Mouse (Mus musculus): ENCODE measurements at regions not wholly inside any gene's neighbourhood (a gene's known extent, or its start where the extent isn't known, plus 50 kb on each side); places are given as distances from the start of the nearest gene placed in this dataset.

GRCm38 (mm10) chr12:42100189-42100588, 614.0 kb upstream of the Lrrn3 start:
- H3K27me3 ChIP-seq (replicated peaks; ENCODE audit: insufficient read depth, low read length), result no peaks in the 10 kb centered on the region
- ATAC-seq (no peak), DNase-seq (ENCODE audit: low spot score) (no peak)
- TF ChIP-seq EP300 (IDR thresholded peaks at IDR 0.05) (no peak), CTCF (IDR thresholded peaks at IDR 0.05) (no peak)
- H3K9ac ChIP-seq (replicated peaks; ENCODE audit: low read depth), result no peak overlapping the region
- no peaks in the 10 kb centered on the region for H3K4me1 ChIP-seq (ENCODE audit: insufficient read depth, low read depth, low read length)
- 28% methylated on average over 1 of the region's 1 CpGs for WGBS
- H3K36me3 ChIP-seq (ENCODE audit: insufficient read depth, low read length), result no peaks in the 10 kb centered on the region
- H3K4me2 ChIP-seq (replicated peaks; ENCODE audit: low read depth, low read length), result no peak overlapping the region
- no peak overlapping the region for H3K27ac ChIP-seq (ENCODE audit: low read length)
- H3K9me3 ChIP-seq (ENCODE audit: low read length), result no peaks in the 10 kb centered on the region
- no peak overlapping the region for H3K4me3 ChIP-seq (ENCODE audit: low read depth, low read length)

- H3K27me3 ChIP-seq (replicated peaks; ENCODE audit: insufficient read depth, low read length), result no peaks in the 10 kb centered on the region
- TF ChIP-seq EP300 (IDR thresholded peaks at IDR 0.05), result no peak
- TF ChIP-seq CTCF (IDR thresholded peaks at IDR 0.05), result no peak
- DNase-seq (ENCODE audit: low spot score), result no peak
- no peak overlapping the region for H3K4me3 ChIP-seq (ENCODE audit: low read depth, low read length)
- 85% methylated on average over 4 of the region's 4 CpGs for WGBS
- no peak for ATAC-seq
- H3K27ac ChIP-seq (ENCODE audit: low read length), result no peak overlapping the region
- H3K4me2 ChIP-seq (replicated peaks; ENCODE audit: low read depth, low read length), result no peak overlapping the region
- no peaks in the 10 kb centered on the region for H3K9me3 ChIP-seq (ENCODE audit: low read length)
- no peaks in the 10 kb centered on the region for H3K4me1 ChIP-seq (ENCODE audit: insufficient read depth, low read depth, low read length)
- no peaks in the 10 kb centered on the region for H3K36me3 ChIP-seq (ENCODE audit: insufficient read depth, low read length)
- H3K9ac ChIP-seq (replicated peaks; ENCODE audit: low read depth), result no peak overlapping the region
Measured at GRCm38 (mm10) chr12:42070401-42070800, 584.2 kb upstream of the Lrrn3 start.

GRCm38 (mm10) chr12:42063745-42064144, 577.5 kb upstream of the Lrrn3 start:
- TF ChIP-seq EP300 (IDR thresholded peaks at IDR 0.05) (peak; percentile 62), CTCF (IDR thresholded peaks at IDR 0.05) (no peak)
- DNase-seq (ENCODE audit: low spot score) (peak; percentile 73), ATAC-seq (peak; percentile 93)
- Histone ChIP-seq H3K27me3 (replicated peaks; ENCODE audit: insufficient read depth, low read length) (no peaks in the 10 kb centered on the region), H3K4me3 (ENCODE audit: low read depth, low read length) (no peak overlapping the region), H3K9me3 (ENCODE audit: low read length) (no peaks in the 10 kb centered on the region), H3K9ac (replicated peaks; ENCODE audit: low read depth) (no peak overlapping the region), H3K4me2 (replicated peaks; ENCODE audit: low read depth, low read length) (no peak overlapping the region), H3K27ac (ENCODE audit: low read length) (no peak overlapping the region), H3K36me3 (ENCODE audit: insufficient read depth, low read length) (no peaks in the 10 kb centered on the region), H3K4me1 (ENCODE audit: insufficient read depth, low read depth, low read length) (no peaks in the 10 kb centered on the region)

GRCm38 (mm10) chr12:42049056-42049455, 562.8 kb upstream of the Lrrn3 start:
- Histone ChIP-seq H3K27ac (ENCODE audit: low read length) (no peak overlapping the region), H3K9me3 (ENCODE audit: low read length) (no peaks in the 10 kb centered on the region), H3K4me3 (ENCODE audit: low read depth, low read length) (no peak overlapping the region), H3K4me1 (ENCODE audit: insufficient read depth, low read depth, low read length) (no peaks in the 10 kb centered on the region), H3K36me3 (ENCODE audit: insufficient read depth, low read length) (no peaks in the 10 kb centered on the region), H3K27me3 (replicated peaks; ENCODE audit: insufficient read depth, low read length) (no peaks in the 10 kb centered on the region), H3K9ac (replicated peaks; ENCODE audit: low read depth) (no peak overlapping the region), H3K4me2 (replicated peaks; ENCODE audit: low read depth, low read length) (no peak overlapping the region)
- TF ChIP-seq CTCF (IDR thresholded peaks at IDR 0.05) (no peak), EP300 (IDR thresholded peaks at IDR 0.05) (no peak)
- WGBS, result 18% methylated on average over 1 of the region's 1 CpGs
- ATAC-seq, result no peak
- no peak for DNase-seq (ENCODE audit: low spot score)

- H3K9me3 ChIP-seq (ENCODE audit: low read length), result no peaks in the 10 kb centered on the region
- H3K4me1 ChIP-seq (ENCODE audit: insufficient read depth, low read depth, low read length), result no peaks in the 10 kb centered on the region
- ATAC-seq, result no peak
- no peak overlapping the region for H3K4me3 ChIP-seq (ENCODE audit: low read depth, low read length)
- peak; percentile 37 for TF ChIP-seq CTCF (IDR thresholded peaks at IDR 0.05)
- TF ChIP-seq EP300 (IDR thresholded peaks at IDR 0.05), result no peak
- no peak overlapping the region for H3K27ac ChIP-seq (ENCODE audit: low read length)
- H3K36me3 ChIP-seq (ENCODE audit: insufficient read depth, low read length), result no peaks in the 10 kb centered on the region
- WGBS, result 30% methylated on average over 2 of the region's 2 CpGs
- no peak overlapping the region for H3K4me2 ChIP-seq (replicated peaks; ENCODE audit: low read depth, low read length)
- DNase-seq (ENCODE audit: low spot score), result no peak
- no peak overlapping the region for H3K9ac ChIP-seq (replicated peaks; ENCODE audit: low read depth)
- no peaks in the 10 kb centered on the region for H3K27me3 ChIP-seq (replicated peaks; ENCODE audit: insufficient read depth, low read length)
Measured at GRCm38 (mm10) chr12:42027874-42028273, 541.6 kb upstream of the Lrrn3 start.

GRCm38 (mm10) chr12:42017506-42017905, 531.3 kb upstream of the Lrrn3 start:
- ATAC-seq, result no peak
- Histone ChIP-seq H3K27me3 (replicated peaks; ENCODE audit: insufficient read depth, low read length) (no peaks in the 10 kb centered on the region), H3K4me1 (ENCODE audit: insufficient read depth, low read depth, low read length) (no peaks in the 10 kb centered on the region), H3K4me3 (ENCODE audit: low read depth, low read length) (no peak overlapping the region), H3K9me3 (ENCODE audit: low read length) (no peaks in the 10 kb centered on the region), H3K36me3 (ENCODE audit: insufficient read depth, low read length) (no peaks in the 10 kb centered on the region), H3K4me2 (replicated peaks; ENCODE audit: low read depth, low read length) (no peak overlapping the region), H3K27ac (ENCODE audit: low read length) (no peak overlapping the region), H3K9ac (replicated peaks; ENCODE audit: low read depth) (no peak overlapping the region)
- 46% methylated on average over 1 of the region's 1 CpGs for WGBS
- DNase-seq (ENCODE audit: low spot score), result no peak
- no peak for TF ChIP-seq EP300 (IDR thresholded peaks at IDR 0.05)
- no peak for TF ChIP-seq CTCF (IDR thresholded peaks at IDR 0.05)

- Histone ChIP-seq H3K4me1 (ENCODE audit: insufficient read depth, low read depth, low read length) (no peaks in the 10 kb centered on the region), H3K4me3 (ENCODE audit: low read depth, low read length) (no peak overlapping the region), H3K27ac (ENCODE audit: low read length) (no peak overlapping the region), H3K9me3 (ENCODE audit: low read length) (no peaks in the 10 kb centered on the region), H3K36me3 (ENCODE audit: insufficient read depth, low read length) (no peaks in the 10 kb centered on the region), H3K4me2 (replicated peaks; ENCODE audit: low read depth, low read length) (no peak overlapping the region), H3K9ac (replicated peaks; ENCODE audit: low read depth) (no peak overlapping the region), H3K27me3 (replicated peaks; ENCODE audit: insufficient read depth, low read length) (no peaks in the 10 kb centered on the region)
- DNase-seq (ENCODE audit: low spot score), result no peak
- no peak for ATAC-seq
- TF ChIP-seq EP300 (IDR thresholded peaks at IDR 0.05) (no peak), CTCF (IDR thresholded peaks at IDR 0.05) (no peak)
- 85% methylated on average over 3 of the region's 3 CpGs for WGBS
Measured at GRCm38 (mm10) chr12:42008827-42009383, 522.7 kb upstream of the Lrrn3 start.
